Mouse (Mus musculus): ENCODE data around the gene Krtap5-5.
"Not testable (repeated sequence)": the region's sequence is repeated elsewhere in the genome, so short reads cannot be mapped to it uniquely, and the experiment has no call there.

The Krtap5-5 gene

DNA sequence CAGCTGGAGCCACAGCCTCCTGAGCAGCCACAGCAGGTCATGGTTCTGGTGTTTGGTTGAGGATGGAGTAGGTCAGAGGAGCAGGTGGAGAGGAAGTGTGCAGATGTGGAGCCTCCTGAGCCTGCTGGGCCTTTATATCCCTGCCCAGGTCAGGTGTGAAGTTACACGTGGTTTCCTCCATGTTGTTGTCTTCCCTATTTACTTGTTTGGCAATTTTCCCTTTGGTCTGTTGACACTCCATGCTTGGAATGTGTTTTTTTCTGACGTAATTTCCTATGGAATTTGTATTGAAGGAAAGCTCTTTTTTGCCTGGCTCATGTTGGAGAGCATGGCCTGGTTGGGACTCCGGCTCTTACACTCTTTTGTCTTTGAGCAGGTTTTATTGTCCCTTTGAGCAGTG is at the start of gene Krtap5-5:
Gene Krtap5-5, minus strand, starts transcription at position 101 of the 400 bp plus-strand sequence.
- not testable (repeated sequence) for TF ChIP-seq GATA4 (IDR thresholded peaks at IDR 0.05; ENCODE audit: insufficient replicate concordance, low read length)

- TF ChIP-seq GATA4 (IDR thresholded peaks at IDR 0.05; ENCODE audit: insufficient replicate concordance, low read length) = not testable (repeated sequence)
These were observed 44.5 kb upstream of the Krtap5-5 start, which contains the start of gene Gm4559 for GRCm38 (mm10) chr7:142274263-142274662. Gene Gm4559, minus strand, starts transcription at chr7:142274363.

- TF ChIP-seq GATA4 (IDR thresholded peaks at IDR 0.05; ENCODE audit: insufficient replicate concordance, low read length) = not testable (repeated sequence)
These were observed 28.5 kb upstream of the Krtap5-5 start, which contains the start of gene Gm2431 for GRCm38 (mm10) chr7:142258254-142258653. Gene Gm2431, minus strand, starts transcription at chr7:142258354.

DNA sequence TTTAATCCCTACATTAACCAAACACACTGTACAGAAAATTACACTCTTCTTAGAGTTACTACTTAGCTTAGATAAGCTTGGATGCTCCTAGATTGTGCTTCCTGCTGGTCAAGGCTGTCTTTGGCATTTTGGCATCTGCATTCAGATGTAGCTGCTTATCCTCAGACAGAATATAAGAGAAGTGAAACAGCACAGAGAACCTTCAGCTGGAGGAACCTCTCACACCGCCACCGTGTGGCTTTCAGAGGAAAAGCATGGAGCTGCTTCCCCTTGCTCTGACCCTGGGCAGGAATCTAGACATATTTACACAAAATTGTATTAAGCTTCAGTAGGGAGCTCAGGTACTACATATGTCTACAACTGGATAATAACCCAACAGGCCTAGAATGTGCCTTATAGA is 25.7 kb upstream of the Krtap5-5 start:
- no peak for TF ChIP-seq GATA4 (IDR thresholded peaks at IDR 0.05; ENCODE audit: insufficient replicate concordance, low read length)

- TF ChIP-seq GATA4 (IDR thresholded peaks at IDR 0.05; ENCODE audit: insufficient replicate concordance, low read length) = no peak
These were observed 20.1 kb upstream of the Krtap5-5 start for GRCm38 (mm10) chr7:142249824-142250223.

- TF ChIP-seq GATA4 (IDR thresholded peaks at IDR 0.05; ENCODE audit: insufficient replicate concordance, low read length) = no peak
These were observed 11.2 kb upstream of the Krtap5-5 start, which contains the start of gene Gm40460 for GRCm38 (mm10) chr7:142240978-142241377. Gene Gm40460, minus strand, starts transcription at chr7:142241078.

GRCm38 (mm10) chr7:142231540-142231939 is 1.8 kb upstream of the Krtap5-5 start:
- no peak for TF ChIP-seq GATA4 (IDR thresholded peaks at IDR 0.05; ENCODE audit: insufficient replicate concordance, low read length)

DNA sequence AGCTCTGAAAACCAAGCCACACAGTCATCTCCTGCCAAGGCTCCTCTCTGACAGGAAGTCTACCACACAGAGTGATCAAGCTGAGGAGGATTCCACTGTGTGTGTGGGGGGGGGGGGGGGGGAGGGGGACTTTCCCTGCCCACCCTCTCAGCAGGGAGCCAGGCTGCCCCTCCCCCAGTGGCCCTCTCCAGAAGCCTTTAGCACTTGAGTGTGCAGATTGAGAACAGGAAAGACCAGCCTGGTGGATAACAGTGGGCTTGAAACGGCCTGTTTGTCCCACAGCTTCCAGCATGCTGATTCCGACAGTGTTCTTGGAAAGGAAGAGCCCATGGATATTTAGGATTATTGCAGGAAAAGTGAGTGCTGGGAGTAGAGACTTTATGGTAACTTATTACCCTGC is 5.3 kb downstream of the Krtap5-5 start:
- TF ChIP-seq GATA4 (IDR thresholded peaks at IDR 0.05; ENCODE audit: insufficient replicate concordance, low read length) = no peak

GRCm38 (mm10) chr7:142211559-142211958 is 18.2 kb downstream of the Krtap5-5 start, which contains the start of gene Gm7579:
Gene Gm7579, plus strand, starts transcription at chr7:142211859.
- TF ChIP-seq GATA4 (IDR thresholded peaks at IDR 0.05; ENCODE audit: insufficient replicate concordance, low read length) = no peak

DNA sequence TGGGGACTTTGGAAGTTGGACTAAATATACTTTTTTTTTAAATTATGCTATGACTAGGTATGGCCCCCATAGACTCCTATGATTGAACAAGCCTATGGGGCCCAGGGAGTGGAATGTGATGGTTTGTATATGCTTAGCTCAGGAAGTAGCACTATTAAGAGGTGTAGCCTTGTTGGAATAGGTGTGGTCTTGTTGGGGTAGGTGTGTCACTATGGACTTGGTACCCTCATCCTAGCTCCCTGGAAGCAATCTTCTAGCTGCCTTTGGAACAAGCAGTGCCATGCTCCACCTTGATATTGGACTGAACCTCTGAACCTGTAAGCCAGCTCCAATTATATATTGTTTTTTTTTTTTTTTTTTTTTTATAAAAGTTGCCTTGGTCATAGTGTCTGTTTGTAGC is 24.3 kb downstream of the Krtap5-5 start:
- TF ChIP-seq GATA4 (IDR thresholded peaks at IDR 0.05; ENCODE audit: insufficient replicate concordance, low read length) = no peak

DNA sequence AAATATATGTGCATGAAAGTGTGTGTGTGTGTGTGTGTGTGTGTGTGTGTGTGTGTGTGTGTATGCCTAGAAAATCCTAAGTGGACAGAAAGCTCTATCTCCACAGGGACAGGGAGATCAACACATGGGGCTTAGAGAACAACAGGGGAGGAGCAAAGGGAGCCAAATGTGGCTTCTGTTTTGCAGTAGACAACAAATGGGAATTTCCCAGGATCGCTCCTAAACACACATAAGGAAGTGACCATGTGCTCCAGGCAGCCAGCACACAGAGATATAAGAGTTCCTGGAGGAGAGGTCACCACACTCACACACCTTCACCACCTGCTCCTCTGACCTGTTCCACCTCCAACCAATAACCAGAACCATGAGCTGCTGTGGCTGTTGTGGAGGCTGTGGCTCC is 28.7 kb downstream of the Krtap5-5 start, which contains the start of gene Krtap5-3:
Gene Krtap5-3, plus strand, starts transcription at position 301 of the 400 bp plus-strand sequence.
- TF ChIP-seq GATA4 (IDR thresholded peaks at IDR 0.05; ENCODE audit: insufficient replicate concordance, low read length) = no peak

GRCm38 (mm10) chr7:142198748-142199147 is 31.0 kb downstream of the Krtap5-5 start:
- no peak for TF ChIP-seq GATA4 (IDR thresholded peaks at IDR 0.05; ENCODE audit: insufficient replicate concordance, low read length)

DNA sequence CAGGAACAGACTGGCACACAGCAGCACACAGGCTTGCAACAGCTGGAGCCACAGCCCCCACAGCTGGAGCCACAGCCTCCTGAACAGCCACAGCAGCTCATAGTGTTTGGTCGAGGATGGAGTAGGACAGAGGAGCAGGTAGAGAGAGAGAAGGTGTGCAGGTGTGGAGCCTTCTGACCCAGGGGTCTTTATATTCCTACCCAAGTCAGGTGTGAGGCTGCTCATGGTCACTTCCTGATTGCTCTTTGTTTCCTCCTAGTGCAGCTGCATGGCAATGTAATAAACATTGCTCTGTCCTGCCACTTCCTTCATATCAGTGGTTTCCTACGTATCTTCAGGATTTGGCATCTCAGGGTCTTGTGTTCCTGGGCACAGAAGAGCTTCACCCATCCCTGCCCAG is 39.5 kb downstream of the Krtap5-5 start, which contains the start of gene Gm10153:
Gene Gm10153, minus strand, starts transcription at position 101 of the 400 bp plus-strand sequence.
- TF ChIP-seq GATA4 (IDR thresholded peaks at IDR 0.05; ENCODE audit: insufficient replicate concordance, low read length) = no peak

- TF ChIP-seq GATA4 (IDR thresholded peaks at IDR 0.05; ENCODE audit: insufficient replicate concordance, low read length) = no peak
These were observed 41.6 kb downstream of the Krtap5-5 start for GRCm38 (mm10) chr7:142188156-142188555.

DNA sequence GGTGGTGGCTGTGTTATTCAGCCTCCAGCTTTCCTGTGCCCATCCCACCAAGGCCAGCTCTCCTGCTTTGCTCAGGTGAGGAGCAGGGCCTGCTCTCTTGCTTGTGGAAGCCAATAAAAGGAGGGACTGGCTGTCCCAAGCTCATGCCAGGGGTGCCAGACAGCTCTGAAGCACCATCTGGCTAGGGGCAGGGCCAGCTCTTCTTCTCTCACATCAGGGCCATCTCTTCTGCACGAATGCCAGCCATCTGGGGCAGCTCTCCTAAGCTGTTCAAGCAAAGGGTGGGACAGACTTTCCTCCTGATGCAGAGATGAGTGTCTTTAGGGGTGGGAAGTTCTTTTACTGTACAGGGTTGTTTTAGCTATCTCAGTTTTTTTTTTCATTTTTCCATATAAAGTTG is 48.8 kb downstream of the Krtap5-5 start:
- no peak for TF ChIP-seq GATA4 (IDR thresholded peaks at IDR 0.05; ENCODE audit: insufficient replicate concordance, low read length)
